Mouse (Mus musculus): ENCODE data around the gene Ush2a.

Ush2a gene

DNA sequence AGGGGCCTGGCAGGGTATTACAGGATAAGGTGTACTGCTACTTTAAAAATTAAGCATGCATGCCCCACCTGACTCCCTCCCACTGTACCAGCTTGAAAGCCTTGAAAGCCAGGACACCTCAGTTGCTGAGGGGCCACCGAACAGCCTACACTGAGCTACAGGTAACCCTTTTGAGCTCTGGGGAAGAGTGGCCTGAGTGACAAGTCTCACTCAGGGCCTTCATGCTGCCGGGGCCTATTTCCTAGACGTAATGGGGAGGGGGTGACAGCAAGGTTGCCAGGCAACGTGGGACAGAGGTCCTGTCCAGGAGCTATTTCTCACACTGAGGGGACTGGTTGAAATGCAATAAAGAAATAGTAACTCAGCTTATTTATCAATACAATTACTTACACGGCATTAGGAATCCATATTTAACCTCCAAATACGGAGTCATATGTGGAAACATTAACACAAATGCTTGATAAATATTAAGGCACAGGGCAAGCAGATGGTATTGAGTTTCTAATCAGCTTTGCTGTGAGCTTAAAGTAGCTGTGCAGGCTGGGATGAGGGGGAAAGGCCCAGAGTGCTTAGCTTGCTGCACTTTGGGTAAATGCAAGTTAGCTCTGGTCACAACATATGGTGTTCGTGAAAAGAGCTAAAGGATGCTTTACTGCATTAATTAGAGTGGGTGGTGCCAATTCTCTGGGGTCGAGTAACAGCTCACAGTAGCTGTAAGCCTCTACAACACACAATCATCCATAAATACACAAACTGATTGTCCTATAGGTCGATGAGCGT is at the start of gene Ush2a:
Gene Ush2a, plus strand, starts transcription at position 121 of the 780 bp plus-strand sequence.
- DNase-seq: no peak

DNA sequence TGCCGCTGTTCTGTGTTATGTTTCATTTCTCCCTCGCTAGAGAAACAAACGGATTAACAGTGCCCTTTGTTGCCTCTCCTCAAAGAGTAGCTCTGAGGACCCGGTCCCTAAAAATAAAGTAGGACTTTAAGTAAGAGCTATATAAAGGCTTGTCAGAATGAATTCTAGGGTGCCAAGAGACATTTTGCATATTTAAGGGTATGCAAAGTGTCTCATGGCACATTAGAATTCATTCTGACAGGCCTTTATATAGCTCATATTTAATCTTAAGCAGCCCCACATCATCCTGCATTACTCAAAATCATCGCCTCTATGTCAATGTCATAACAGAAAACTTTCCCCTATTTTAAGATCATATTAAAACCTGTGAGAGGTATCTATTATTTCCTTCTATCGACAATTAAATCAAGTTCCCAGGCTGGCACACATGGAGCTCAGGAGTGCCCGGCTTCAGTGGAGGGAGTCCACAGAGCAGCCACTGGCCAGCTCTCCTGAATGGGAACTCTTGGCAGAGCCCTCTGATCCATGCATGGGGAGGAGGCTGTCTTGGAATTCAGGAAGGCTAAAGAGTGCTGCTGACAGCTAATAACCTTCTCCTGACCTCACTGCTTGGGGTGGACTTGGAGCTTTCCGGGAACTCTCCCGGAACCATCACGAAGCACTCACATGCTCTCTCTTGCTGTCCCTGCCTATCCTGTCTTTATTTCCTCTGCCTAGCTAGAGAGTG is 46.8 kb upstream of the Ush2a start:
- no peak for DNase-seq

DNA sequence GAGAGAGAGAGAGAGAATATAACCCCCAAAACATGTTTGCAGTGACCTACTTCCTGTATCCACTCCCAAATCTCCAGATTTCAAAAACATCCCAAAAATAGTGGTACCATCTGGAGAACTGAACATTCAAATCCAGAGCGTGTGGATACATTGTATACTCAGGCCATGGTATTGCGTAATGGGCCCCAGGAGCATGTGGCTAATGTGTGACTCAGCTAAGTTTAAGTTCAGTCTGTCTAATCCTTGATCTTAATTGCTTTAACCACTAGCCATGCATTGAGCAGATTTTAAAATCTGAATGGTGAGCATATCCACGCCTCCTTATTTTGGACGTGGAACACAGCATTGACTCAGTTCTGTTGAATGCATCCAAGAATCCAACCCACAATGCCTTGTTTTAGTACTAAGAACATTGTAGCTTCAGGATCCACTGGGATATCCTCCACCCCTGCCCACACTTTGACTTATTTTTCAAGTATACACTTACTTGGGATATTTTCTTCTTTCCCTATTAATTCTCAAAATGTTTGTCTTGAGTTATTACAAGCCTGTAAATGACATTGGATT is 40.5 kb upstream of the Ush2a start:
- DNase-seq: no peak

DNA sequence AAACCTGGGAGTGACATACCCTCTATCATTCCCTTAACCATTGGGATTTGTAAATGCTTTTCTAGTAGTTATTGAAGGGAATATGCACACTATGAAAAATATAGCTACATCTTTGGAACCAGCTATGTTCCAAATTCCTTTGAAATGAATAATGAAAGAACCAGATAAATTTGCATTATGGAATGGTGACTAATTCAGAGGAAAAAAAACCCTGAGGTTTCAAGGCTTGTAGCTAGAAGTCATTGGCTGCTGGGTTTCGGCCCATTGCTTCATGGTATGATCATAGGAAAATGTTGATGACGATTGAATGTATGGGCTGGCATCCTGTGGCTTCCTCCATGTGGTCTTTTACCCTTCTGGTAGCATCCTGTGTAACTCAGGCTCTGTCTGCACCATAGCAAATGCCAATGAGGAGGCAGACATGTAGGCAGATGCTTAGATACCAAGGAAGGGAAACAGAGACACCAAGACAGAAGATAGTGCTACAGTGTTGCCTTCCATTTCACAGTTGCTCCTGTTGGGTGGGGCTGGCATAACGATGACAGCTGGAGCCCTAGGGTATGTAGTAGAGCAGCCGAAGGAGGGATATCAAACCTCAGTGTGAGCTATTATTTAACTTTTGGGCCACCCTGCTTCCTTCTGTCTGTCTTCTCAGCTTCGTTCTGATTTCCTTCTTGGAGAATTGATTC is 28.6 kb upstream of the Ush2a start:
- no peak for DNase-seq

DNA sequence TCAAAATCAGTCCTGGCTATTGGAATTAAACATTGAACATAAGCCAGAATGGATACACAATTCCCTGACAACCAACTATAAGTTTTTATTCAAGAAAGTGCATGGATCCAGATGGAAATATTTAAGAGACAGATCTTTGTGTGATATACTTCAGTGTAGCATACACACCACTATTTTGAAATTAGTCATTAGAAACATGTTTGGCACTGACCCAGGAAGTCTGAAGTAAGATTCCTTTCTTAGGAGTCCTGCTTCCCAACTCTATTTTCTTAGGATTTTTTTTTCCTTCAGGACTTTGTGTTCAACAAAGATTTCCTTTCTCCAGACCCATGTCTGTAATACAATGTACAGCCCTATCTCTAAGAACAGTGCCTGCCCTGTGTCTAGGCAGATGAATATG is 23.2 kb upstream of the Ush2a start:
- DNase-seq: no peak

DNA sequence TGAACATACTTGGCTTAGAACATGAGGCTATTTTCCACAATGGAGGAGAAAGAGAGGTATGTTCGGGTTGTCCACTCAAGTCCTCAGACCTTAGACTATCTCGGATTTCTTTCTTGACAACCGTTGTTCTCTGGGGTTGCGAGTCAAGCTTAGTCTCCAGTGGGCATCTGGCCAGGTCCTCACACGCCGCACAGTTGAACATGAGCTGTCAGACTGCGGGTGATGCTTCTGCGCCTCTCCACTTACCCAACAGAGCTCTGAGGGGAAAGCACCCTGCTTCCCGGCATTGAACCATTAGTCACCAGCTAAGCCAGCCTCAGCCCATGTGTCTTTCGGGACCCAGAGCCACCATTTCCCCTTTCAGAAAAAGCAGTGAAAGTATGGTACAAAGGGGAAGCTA is 20.1 kb upstream of the Ush2a start:
- DNase-seq: no peak

DNA sequence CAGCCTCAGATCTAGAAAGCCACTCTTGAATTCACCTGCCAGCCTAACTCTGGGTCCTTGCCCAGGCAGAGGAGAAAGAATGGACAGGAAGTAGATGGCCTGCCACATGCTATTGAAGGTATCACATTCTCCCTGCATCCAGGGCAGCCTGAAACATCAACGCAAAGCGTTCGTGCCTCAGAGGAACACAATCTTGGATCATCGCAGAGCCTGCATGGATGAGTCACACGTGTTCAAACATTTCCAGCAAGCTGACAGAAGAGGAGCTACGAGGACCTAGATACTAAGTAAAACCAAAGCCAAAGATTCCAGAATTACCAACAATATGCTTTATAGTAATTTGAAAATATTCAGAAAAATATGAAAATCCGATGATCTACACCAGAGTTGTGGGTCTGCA is 4.3 kb upstream of the Ush2a start:
- no peak for DNase-seq

DNA sequence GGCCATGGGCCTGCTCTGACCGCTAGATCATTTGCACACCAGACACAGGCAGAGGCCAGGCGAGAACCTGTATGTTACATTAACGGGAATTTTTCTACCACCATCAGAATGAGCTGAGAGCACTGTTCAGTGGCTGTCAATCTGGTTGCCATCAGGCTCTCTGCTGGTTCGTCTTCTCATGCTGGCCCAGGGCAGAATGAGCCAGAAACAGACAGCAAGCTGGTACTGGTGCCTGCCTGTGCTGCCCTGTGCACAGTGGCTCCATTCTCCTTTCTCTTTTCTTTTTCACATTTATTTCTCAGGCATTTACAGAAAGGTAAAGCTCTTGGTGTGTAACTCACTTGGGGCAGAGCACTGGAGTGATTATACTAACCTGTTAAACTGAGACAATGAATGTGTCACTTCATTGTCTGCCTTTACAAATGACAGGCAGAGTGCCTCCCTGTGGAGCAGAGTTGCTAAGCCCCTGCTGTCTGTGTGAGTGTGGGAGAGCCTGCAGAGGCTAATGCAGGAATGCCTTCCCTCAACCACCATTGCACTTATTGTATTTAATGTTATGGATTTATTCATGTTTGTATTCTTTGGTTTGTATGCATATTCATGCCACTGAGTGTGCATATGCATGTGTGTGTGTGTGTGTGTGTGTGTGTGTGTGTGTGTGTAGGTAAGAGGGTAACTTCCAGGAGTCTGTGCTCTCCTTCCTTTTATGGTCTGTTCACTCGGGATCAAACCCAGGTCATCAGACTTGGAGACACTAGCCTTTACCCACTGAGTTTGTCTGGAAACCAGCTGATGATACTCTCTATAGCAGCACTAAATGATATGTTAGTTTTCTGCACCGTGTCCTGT is 1.3 kb upstream of the Ush2a start:
- DNase-seq: no peak

DNA sequence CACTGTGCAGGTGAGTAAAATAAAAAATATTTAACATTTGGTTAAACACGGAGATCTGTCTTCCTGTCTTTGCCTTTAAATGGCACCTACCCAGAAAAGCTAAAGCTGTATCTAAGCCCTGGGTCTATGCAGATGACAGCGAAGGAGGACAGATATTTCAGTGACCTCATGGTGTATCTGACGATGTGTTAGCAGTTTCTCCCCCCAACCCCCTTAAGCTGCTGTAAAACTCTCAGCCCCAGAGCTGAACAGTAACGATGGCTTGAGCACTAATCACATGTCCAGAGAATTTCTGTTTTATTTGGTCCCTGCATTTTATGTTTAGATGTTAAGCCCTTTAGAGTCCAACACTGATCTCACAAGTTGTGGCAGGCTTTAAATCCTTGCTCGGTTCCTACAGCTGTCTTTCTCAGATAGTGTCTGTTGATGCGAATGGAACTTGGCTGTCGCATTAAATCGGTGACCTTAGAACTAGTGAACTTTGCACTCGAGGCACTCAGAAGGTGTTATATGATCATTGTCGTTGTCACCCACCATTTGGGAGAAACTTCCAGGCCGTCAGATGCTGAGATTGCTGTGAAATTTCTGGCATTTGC is 5.4 kb downstream of the Ush2a start:
- no peak for DNase-seq

DNA sequence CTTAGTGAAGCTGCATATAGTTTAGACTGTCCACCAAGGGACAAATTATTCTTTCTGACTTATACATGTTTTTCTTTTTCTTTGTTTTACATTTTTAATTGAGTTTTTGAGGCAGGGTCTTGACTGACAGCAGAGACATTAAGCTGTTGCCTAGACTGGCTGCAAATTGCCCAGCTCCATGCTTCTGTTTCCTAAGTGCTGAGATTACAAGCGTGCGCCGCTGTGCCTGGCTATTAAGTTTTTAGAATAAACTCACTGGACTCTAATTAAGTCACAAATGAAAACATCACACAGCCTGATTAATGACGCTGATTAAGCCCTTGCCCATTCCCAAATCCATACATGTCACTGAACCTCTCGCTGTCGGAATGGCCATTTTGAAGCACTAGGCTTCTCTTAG is 7.2 kb downstream of the Ush2a start:
- DNase-seq: no peak

DNA sequence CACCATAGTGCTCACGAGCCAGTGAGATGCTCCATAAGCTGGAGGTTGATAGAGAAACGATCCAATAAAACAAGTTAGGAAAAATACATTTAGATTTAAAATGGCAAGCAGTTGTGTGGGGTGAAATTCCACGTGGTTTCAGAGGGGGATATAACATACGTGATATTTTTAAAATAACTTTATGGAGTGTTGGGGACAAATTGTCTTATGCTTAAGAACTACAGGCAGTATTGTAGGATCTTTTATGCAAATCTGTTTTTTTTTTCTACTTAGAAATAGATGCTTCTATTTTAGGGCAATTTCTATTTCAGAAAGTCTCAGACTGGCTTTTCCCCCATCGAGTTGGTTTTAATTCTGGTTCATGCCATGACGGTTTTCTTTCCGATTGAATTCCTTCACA is 51.5 kb downstream of the Ush2a start:
- no peak for DNase-seq

DNA sequence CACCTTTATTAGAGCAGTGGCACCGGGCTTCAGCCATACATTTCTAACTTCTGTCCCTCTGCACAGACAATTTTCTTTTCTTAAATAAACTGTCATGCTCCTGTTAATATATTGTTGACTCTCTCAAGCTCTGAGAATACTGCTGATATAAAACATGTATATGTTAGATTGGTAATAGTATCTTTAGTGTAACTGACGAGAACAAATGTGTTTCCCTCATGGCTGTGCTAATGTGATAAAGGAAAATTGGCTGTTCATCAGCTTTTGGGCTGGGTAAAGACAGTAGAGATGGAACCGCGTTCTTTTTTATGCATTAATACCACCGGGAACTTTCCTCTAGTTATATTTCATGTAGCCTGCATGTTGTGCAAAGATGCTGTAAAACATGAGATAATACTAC is 54.8 kb downstream of the Ush2a start:
- no peak for DNase-seq

DNA sequence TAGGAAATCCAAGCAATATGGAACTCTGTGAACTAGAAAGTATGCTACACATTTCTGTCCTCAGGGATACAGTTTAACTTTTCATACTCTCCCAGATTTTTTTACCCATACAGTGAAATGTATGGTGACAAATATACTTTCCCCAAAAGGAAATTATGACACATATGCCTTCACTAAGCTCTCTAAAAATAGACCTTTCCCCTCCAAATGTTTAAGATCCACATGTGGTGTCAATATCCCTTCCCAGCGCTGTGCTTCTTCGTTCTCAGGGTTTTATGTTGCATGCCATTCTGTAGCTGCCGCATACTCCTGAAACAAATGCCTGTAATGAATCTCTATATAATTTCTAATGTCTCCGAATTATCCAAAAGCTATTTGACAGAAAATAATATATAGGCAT is 58.4 kb downstream of the Ush2a start:
- DNase-seq: no peak

DNA sequence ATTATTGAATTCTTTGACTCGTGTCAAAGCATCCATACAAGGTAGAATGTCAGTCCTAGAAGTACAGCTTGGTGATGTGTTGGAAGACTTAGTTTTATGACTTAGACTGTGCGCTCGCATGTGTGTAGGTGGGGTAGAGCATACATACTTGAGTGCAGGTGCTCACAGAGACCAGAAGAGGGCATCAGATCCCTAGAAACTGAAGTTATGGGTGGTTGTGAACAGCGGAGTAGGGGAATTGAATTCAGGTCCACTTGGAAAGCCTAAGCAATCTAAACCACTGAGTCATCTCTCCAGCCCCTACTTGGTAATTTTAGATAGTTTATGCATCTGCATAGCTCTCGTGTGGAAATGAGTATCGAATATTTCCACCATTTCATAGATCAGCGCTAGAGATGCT is 59.7 kb downstream of the Ush2a start:
- DNase-seq: no peak

DNA sequence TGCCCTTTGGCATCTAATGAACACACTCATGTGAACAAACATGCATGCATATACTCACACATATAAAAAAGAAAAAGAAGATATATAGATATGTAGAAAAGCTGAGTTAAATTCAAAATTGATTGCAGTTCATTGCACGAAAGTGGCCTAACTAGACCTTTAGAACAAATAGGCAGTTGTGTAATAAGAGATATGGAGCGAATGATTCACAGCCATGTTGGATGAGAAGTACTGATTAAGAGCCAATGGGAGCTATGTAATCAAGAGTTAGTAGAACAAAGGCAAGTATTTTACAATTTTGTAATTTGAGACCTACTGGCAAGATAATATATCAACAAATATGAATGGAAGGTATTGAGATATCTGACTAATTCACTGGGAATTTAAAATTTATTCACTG is 68.6 kb downstream of the Ush2a start:
- DNase-seq: no peak

DNA sequence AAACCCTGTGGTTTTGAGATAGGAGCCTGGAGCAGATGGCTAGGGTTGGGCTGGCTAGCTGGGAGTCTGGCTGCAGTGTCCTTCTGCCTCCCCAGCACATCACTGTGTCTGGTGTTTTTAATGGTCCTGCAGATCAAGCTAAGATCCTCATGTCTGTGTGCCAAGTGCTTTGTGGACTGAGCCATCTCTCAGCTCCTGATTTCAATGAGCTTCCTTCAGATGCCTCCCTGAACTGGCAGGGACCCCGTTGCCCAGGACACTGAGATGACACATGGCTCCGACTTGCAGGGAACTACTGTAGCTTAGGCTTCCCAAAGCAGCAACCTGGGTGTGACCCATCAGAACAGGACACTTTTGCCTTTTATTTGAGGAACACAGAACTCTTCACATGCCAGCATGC is 72.1 kb downstream of the Ush2a start:
- no peak for DNase-seq

DNA sequence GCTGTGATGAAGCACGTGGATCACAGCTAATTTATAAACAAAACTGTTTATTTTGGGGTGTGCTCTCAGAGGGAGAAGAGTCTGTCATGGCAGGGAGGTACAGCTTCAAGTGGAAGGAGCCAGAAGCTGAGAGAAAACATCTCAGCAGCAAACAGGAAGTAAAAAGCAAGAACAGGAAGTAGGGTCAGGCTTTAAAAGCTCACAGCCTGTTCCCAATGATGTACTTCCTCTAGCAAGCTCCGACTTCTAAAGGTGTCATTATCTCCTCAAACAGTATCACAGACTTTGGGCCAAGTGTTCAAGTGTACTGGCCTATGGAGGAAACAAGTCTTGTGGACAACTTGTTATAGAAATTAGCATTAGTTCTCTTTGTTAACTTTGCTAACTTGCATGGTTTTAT is 85.9 kb downstream of the Ush2a start:
- DNase-seq: no peak

DNA sequence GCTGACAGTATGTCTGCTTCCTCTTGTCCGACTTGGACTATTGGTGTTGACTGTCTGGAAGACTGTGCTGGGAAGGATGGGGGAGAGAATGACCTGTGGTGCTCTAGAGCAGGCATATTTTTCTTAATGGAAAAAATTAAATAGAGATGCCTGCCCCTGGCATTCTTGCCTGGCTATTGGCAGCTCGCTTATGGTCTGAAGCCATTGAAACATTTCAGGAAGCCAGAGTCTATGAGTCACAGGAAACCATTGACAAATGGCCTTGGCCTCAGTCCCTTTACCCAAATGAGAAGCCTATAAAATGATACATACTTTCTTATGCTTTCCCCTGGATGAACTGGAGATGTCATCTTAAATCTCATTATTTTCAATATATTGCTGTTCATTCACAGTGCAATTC is 92.9 kb downstream of the Ush2a start:
- no peak for DNase-seq

DNA sequence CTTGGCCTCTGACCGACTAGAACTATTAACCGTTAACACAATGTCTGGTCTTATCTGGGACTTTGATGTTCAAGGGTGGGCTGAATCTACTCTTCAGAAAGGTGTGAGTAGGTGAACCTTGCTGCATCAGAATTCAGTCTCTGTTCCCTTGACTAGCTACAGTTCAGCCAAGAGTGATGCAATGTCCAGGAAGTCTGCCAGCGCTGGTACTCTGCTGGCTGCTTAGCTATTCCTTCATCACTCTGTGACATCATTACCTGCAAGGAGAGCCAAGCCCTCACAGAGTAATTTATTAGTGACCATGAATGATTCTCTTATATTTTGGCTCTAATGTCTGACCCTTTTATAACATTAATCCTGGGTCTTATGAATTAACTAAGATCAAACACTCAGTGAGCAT is 101.7 kb downstream of the Ush2a start:
- peak; percentile 4 for DNase-seq

DNA sequence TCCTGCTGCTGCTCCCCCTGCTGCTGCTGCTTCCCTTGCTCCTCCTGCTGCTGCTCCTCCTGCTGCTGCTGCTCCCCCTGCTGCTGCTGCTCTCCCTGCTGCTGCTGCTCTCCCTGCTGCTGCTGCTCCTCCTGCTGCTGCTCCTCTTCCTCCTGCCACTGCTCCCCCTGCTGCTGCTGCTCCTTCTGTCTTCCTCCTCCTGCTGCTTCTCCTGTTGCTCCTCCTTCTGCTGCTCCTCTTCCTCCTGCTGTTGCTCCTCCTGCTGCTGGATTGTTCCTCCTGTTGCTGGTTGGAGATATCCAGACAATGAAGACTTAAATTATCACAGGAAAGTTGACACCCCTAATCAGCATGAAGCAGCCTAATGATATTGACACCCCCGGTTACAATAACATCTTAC is 123.4 kb downstream of the Ush2a start:
- DNase-seq: no peak

DNA sequence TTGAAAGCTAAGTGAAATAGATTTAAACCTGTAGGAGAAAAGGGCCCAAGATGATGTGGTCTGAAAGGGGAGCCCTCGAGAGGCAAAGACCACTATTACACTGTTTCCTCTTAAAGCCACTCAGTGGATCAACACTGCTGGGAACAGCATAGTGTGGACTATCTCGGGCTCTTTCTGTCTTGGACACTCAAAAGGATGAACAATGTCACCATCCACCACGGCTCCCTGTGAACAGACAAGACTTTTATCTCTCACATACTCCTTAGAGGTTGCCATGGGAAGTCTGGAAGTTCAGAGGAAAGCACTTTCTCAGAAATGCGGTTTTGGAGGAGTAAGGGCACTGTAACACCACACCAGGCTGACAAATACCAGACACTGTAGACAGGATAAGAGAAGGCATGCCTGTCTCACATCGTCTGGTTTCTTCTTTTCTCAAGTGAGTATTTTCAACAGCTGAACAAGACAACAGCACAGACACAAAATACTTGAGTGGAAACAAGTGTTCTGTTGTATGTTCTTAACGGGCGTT is 124.0 kb downstream of the Ush2a start:
- no peak for DNase-seq

DNA sequence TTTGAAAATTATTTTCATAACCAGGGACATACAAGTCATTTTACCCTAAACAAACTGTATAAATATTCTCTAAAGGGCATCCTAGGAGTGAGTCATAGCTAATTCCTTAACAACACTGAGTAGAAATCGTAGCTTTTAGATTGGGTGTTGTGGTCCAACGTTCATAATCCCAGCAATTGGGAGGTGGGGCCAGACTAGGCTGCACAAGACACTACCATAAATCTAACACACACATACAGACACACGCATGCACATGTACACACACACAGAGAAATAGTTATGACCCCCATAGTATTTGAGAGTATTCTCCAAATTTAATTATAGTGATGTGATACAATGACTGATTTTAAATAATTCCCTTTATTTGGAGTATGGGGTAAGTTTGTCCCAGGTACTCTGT is 125.5 kb downstream of the Ush2a start:
- no peak for DNase-seq
